Mouse (Mus musculus): ENCODE results near the gene Tfip11. TPM values are rescaled to one million over a fixed set of nuclear protein-coding genes. Genes with fewer than 3 reads are reported as not detected.

The Tfip11 gene
- total and polyA plus RNA-seq, 3 experiments = 34.6 to 44.7 TPM; not detected in 1

DNA sequence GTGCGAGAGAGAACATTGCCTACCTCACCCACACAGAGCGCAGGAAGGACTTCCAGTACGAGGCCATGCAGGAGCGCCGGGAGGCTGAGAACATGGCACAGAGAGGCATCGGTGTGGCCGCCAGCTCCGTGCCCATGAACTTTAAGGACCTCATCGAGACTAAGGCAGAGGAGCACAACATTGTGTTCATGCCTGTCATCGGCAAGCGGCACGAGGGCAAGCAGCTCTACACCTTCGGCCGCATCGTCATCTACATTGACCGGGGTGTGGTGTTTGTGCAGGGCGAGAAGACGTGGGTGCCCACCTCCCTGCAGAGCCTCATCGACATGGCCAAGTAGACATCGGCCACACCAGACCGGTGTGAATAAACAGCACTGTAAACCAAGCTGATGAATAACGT is 10.8 kb downstream of the Tfip11 start:
- Histone ChIP-seq H3K4me3 (ENCODE audit: control insufficient read depth in 1 of 2, insufficient read depth in 1 of 2, low read depth in 2 of 2, low read length in 2 of 2) (no peak overlapping the region), H3K27ac (ENCODE audit: control insufficient read depth, low read depth, low read length) (no peak overlapping the region), H3K9me3 (replicated peaks; ENCODE audit: insufficient read depth, low read length) (no peaks in the 10 kb centered on the region), H3K79me2 (ENCODE audit: control insufficient read depth, insufficient read depth, low read length, poor library complexity) (peaks cover 1% of the 10 kb centered on the region; the same call in 1 of the 2 replicates), H3K27me3 (ENCODE audit: control insufficient read depth in 1 of 2, insufficient read depth in 2 of 2, low read length in 2 of 2) (no peaks in the 10 kb centered on the region), H3K4me1 (ENCODE audit: control insufficient read depth in 1 of 2, insufficient read depth in 2 of 2, low read length in 2 of 2) (peaks cover 0 to 5% of the 10 kb centered on the region in 2 experiments; a peak in 2 of 4 replicates), H3K36me3 (ENCODE audit: control insufficient read depth in 1 of 2, insufficient read depth in 2 of 2, low read length in 2 of 2) (peaks cover 0 to 5% of the 10 kb centered on the region in 2 experiments; a peak in 3 of 4 replicates), H3K9ac (ENCODE audit: control insufficient read depth, low read depth, low read length, poor library complexity, severe bottlenecking) (no peak overlapping the region)
- no peak for DNase-seq (ENCODE audit: low read depth, low spot score)
- peak in 1 of 2 experiments; percentile 28; a peak in 1 of 4 replicates for TF ChIP-seq POLR2A (IDR thresholded peaks at IDR 0.05; ENCODE audit: control insufficient read depth in 1 of 2, insufficient read depth in 1 of 2, low read depth in 1 of 2, low read length in 2 of 2, poor library complexity in 1 of 2)
- no peak for TF ChIP-seq ZKSCAN1 (IDR thresholded peaks at IDR 0.05; ENCODE audit: low read depth, low read length)
- no peak for TF ChIP-seq ELF1 (IDR thresholded peaks at IDR 0.05; ENCODE audit: low read depth, low read length)
- no peak for TF ChIP-seq TCF12 (IDR thresholded peaks at IDR 0.05; ENCODE audit: low read depth, low read length)
- no peak for TF ChIP-seq TBP (IDR thresholded peaks at IDR 0.05; ENCODE audit: low read depth, low read length)

DNA sequence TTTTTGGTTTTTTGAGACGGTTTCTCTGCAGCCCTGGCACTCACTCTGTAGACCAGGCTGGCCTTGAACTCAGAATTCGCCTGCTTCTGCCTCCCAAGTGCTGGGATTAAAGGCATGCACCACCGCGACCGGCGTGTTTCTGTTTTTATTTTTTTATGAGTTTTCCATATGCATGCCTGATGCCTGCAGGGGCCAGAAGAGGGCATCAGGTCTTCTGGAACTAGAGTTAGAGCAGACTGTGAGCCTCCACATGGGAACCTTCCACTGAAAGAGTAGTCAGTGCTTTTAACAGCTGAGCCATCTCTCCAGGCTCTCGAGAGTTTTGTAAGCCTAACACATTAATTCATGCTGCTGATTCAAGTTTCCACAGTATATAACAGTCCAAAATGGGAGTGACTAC is 13.1 kb downstream of the Tfip11 start:
- Histone ChIP-seq H3K4me1 (ENCODE audit: control insufficient read depth in 1 of 2, insufficient read depth in 2 of 2, low read length in 2 of 2) (peaks cover 0 to 13% of the 10 kb centered on the region in 2 experiments; a peak in 3 of 4 replicates), H3K27ac (ENCODE audit: control insufficient read depth, low read depth, low read length) (no peak overlapping the region), H3K36me3 (ENCODE audit: control insufficient read depth in 1 of 2, insufficient read depth in 2 of 2, low read length in 2 of 2) (peaks cover 2 to 10% of the 10 kb centered on the region in 2 experiments), H3K79me2 (ENCODE audit: control insufficient read depth, insufficient read depth, low read length, poor library complexity) (peaks cover 15% of the 10 kb centered on the region), H3K9me3 (replicated peaks; ENCODE audit: insufficient read depth, low read length) (no peaks in the 10 kb centered on the region), H3K4me3 (ENCODE audit: control insufficient read depth in 1 of 2, insufficient read depth in 1 of 2, low read depth in 2 of 2, low read length in 2 of 2) (no peak overlapping the region), H3K9ac (ENCODE audit: control insufficient read depth, low read depth, low read length, poor library complexity, severe bottlenecking) (no peak overlapping the region), H3K27me3 (ENCODE audit: control insufficient read depth in 1 of 2, insufficient read depth in 2 of 2, low read length in 2 of 2) (no peaks in the 10 kb centered on the region)
- TF ChIP-seq TCF12 (IDR thresholded peaks at IDR 0.05; ENCODE audit: low read depth, low read length) = no peak
- no peak for TF ChIP-seq TBP (IDR thresholded peaks at IDR 0.05; ENCODE audit: low read depth, low read length)
- no peak for TF ChIP-seq KAT2A (conservative IDR thresholded peaks at IDR 0.05; ENCODE audit: low read depth, low read length)
- no peak for TF ChIP-seq GATA1 (IDR thresholded peaks at IDR 0.05; ENCODE audit: low read depth, low read length)
- no peak for TF ChIP-seq ZC3H11A (IDR thresholded peaks at IDR 0.05; ENCODE audit: low read depth, low read length)
- no peak for TF ChIP-seq RCOR1 (IDR thresholded peaks at IDR 0.05; ENCODE audit: low read depth, low read length)
- no peak for TF ChIP-seq HCFC1 (IDR thresholded peaks at IDR 0.05; ENCODE audit: low read depth, low read length)
- TF ChIP-seq ZKSCAN1 (IDR thresholded peaks at IDR 0.05; ENCODE audit: low read depth, low read length) = no peak
- no peak for TF ChIP-seq MAFK (IDR thresholded peaks at IDR 0.05; ENCODE audit: borderline replicate concordance, low read depth, low read length)
- no peak for TF ChIP-seq GABPA (IDR thresholded peaks at IDR 0.05; ENCODE audit: low read depth, low read length)
- no peak for TF ChIP-seq ETS1 (IDR thresholded peaks at IDR 0.05; ENCODE audit: low read depth, low read length)
- TF ChIP-seq POLR2AphosphoS2 (IDR thresholded peaks at IDR 0.05; ENCODE audit: low read length) = no peak
- no peak for TF ChIP-seq TAL1 (IDR thresholded peaks at IDR 0.05; ENCODE audit: low read length)
- TF ChIP-seq USF2 (IDR thresholded peaks at IDR 0.05; ENCODE audit: borderline replicate concordance in 1 of 2, insufficient read depth in 1 of 2, low read depth in 1 of 2, low read length in 2 of 2) = no peak
- no peak for TF ChIP-seq NELFE (IDR thresholded peaks at IDR 0.05; ENCODE audit: low read depth, low read length)
- TF ChIP-seq SMC3 (IDR thresholded peaks at IDR 0.05; ENCODE audit: low read depth, low read length) = no peak
- no peak for TF ChIP-seq RAD21 (IDR thresholded peaks at IDR 0.05; ENCODE audit: low read depth, low read length)
- DNase-seq (ENCODE audit: low read depth, low spot score) = no peak
